30 mouse cellular contexts compared by ENCODE assay signal in genomic region chr4:120506955-120507354, GRCm38 (mm10). TPM values are rescaled to one million over a fixed set of nuclear protein-coding genes. Genes with fewer than 3 reads are reported as not detected.
DNase-seq lines count a peak whose midpoint lies in the region; ATAC-seq and TF ChIP-seq lines count a peak whose summit lies in the region.
"Had no signal": no experiment of that assay in that cellular context is flagged by ENCODE, and none has a peak within 500 bp of the region (broad histone marks: within the 10 kb centered on the region; RNA-seq: fewer than 3 reads in every experiment).

No protein-coding gene starts in this region.

- WGBS in intestine, postnatal 0 days: 85% methylated on average over 1 of the region's 1 CpGs
- WGBS in intestine, embryonic 15.5 days: 79% methylated on average over 1 of the region's 1 CpGs
- 89% methylated on average over 1 of the region's 1 CpGs for WGBS in lung, postnatal 0 days
- 87% methylated on average over 1 of the region's 1 CpGs for WGBS in stomach, postnatal 0 days

- H3K4me2 ChIP-seq in intestine, postnatal 0 days (replicated peaks; ENCODE audit: low read depth): no peak overlapping the region
- no peak overlapping the region for H3K4me2 ChIP-seq in intestine, embryonic 15.5 days (replicated peaks)
- H3K4me2 ChIP-seq in lung, postnatal 0 days (replicated peaks; ENCODE audit: low read depth, low read length): no peak overlapping the region
- no peak overlapping the region for H3K4me2 ChIP-seq in stomach, postnatal 0 days (replicated peaks; ENCODE audit: low read depth)
- H3K4me2 ChIP-seq: embryonic facial prominence, embryonic 12.5 days; embryonic facial prominence, embryonic 15.5 days; forebrain, embryonic 15.5 days; heart, embryonic 11.5 days; hindbrain, embryonic 12.5 days; hindbrain, embryonic 15.5 days had no signal

- no peaks in the 10 kb centered on the region for H3K79me2 ChIP-seq in MEL (ENCODE audit: control insufficient read depth, insufficient read depth, low read length, poor library complexity)

- peak; percentile 56 for TF ChIP-seq CTCF in intestine, postnatal 0 days (IDR thresholded peaks at IDR 0.05; ENCODE audit: low read depth)
- TF ChIP-seq CTCF in lung, postnatal 0 days (IDR thresholded peaks at IDR 0.05): peak; percentile 18; the same call in 1 of the 2 replicates
- TF ChIP-seq CTCF in MEL (IDR thresholded peaks at IDR 0.05 in 2 of 3, conservative IDR thresholded peaks at IDR 0.05 in 1 of 3; ENCODE audit: control insufficient read depth in 1 of 3, insufficient read depth in 1 of 3, low read depth in 2 of 3, low read length in 3 of 3, poor library complexity in 1 of 3, severe bottlenecking in 1 of 3): peak in 2 of 3 experiments; percentile 16 to 63; a peak in 3 of 6 replicates
- peak; percentile 54 for TF ChIP-seq CTCF in stomach, postnatal 0 days (IDR thresholded peaks at IDR 0.05; ENCODE audit: low read depth)

- peaks cover 23% of the 10 kb centered on the region for H3K36me3 ChIP-seq in intestine, postnatal 0 days (ENCODE audit: control insufficient read depth, insufficient read depth)
- H3K36me3 ChIP-seq in intestine, embryonic 15.5 days: peaks cover 12% of the 10 kb centered on the region; the same call in 1 of the 2 replicates
- peaks cover 23% of the 10 kb centered on the region; the same call in 1 of the 2 replicates for H3K36me3 ChIP-seq in lung, postnatal 0 days (ENCODE audit: insufficient read depth, low read length)
- H3K36me3 ChIP-seq in MEL (ENCODE audit: control insufficient read depth in 1 of 2, insufficient read depth in 2 of 2, low read length in 2 of 2): peaks cover 0 to 9% of the 10 kb centered on the region in 2 experiments; a peak in 2 of 4 replicates
- H3K36me3 ChIP-seq in stomach, postnatal 0 days (ENCODE audit: control insufficient read depth, insufficient read depth, low read length): no peaks in the 10 kb centered on the region

- TF ChIP-seq RAD21 in MEL (IDR thresholded peaks at IDR 0.05; ENCODE audit: low read depth, low read length): peak; percentile 36

- no peak overlapping the region for H3K27ac ChIP-seq in intestine, postnatal 0 days (ENCODE audit: low read depth, low read length)
- H3K27ac ChIP-seq in intestine, embryonic 15.5 days: no peak overlapping the region
- H3K27ac ChIP-seq in lung, postnatal 0 days (ENCODE audit: low read length): no peak overlapping the region
- no peak overlapping the region for H3K27ac ChIP-seq in MEL (ENCODE audit: control insufficient read depth, low read depth, low read length)
- H3K27ac ChIP-seq in stomach, postnatal 0 days (replicated peaks): no peak overlapping the region
- H3K27ac ChIP-seq: embryonic facial prominence, embryonic 12.5 days; embryonic facial prominence, embryonic 15.5 days; forebrain, embryonic 15.5 days; heart, adult 2 months; hindbrain, embryonic 12.5 days; hindbrain, embryonic 15.5 days had no signal

- no peak for ATAC-seq in intestine, postnatal 0 days
- no peak for ATAC-seq in intestine, embryonic 15.5 days
- no peak for ATAC-seq in lung, postnatal 0 days
- no peak for ATAC-seq in stomach, postnatal 0 days (ENCODE audit: low FRiP score, low TSS enrichment)
- ATAC-seq: CD4-positive, CD25-positive, alpha-beta regulatory T cell, adult 4 months; forebrain, embryonic 15.5 days; Patski had no signal

- no peak overlapping the region for H3K9ac ChIP-seq in intestine, postnatal 0 days (ENCODE audit: low read depth, low read length)
- H3K9ac ChIP-seq in intestine, embryonic 15.5 days: no peak overlapping the region
- no peak overlapping the region for H3K9ac ChIP-seq in lung, postnatal 0 days (replicated peaks; ENCODE audit: low read depth)
- no peak overlapping the region for H3K9ac ChIP-seq in MEL (ENCODE audit: control insufficient read depth, low read depth, low read length, poor library complexity, severe bottlenecking)
- H3K9ac ChIP-seq in stomach, postnatal 0 days (ENCODE audit: low read length): no peak overlapping the region
- H3K9ac ChIP-seq: embryonic facial prominence, embryonic 12.5 days; embryonic facial prominence, embryonic 15.5 days; forebrain, embryonic 15.5 days; hindbrain, embryonic 12.5 days; hindbrain, embryonic 15.5 days had no signal

- DNase-seq in lung, postnatal 0 days (ENCODE audit: low spot score): no peak
- DNase-seq in lung, postnatal 4 days: no peak
- DNase-seq in MEL (ENCODE audit: low read depth, low spot score): peak; percentile 43
- DNase-seq in stomach, postnatal 0 days (ENCODE audit: low spot score): no peak
- no peak for DNase-seq in kidney, postnatal 25 days
- DNase-seq: adrenal gland, postnatal 10 days; adrenal gland, postnatal 36 days; cerebellum, adult 11 months; cerebellum, adult 2 months; cerebellum, adult 9-11 months; cerebellum, postnatal 25 days; gastrocnemius, postnatal 10 days; gastrocnemius, postnatal 36 days; heart, adult 2 months had no signal

- TF ChIP-seq POLR2A in MEL (IDR thresholded peaks at IDR 0.05; ENCODE audit: control insufficient read depth in 1 of 2, insufficient read depth in 1 of 2, low read depth in 1 of 2, low read length in 2 of 2, poor library complexity in 1 of 2): no peak

- H3K4me3 ChIP-seq in intestine, postnatal 0 days (ENCODE audit: low read depth, low read length): no peak overlapping the region
- no peak overlapping the region for H3K4me3 ChIP-seq in intestine, embryonic 15.5 days (replicated peaks)
- no peak overlapping the region for H3K4me3 ChIP-seq in lung, postnatal 0 days (ENCODE audit: low read depth, low read length)
- no peak overlapping the region for H3K4me3 ChIP-seq in MEL (ENCODE audit: control insufficient read depth in 1 of 2, insufficient read depth in 1 of 2, low read depth in 2 of 2, low read length in 2 of 2)
- no peak overlapping the region for H3K4me3 ChIP-seq in stomach, postnatal 0 days (ENCODE audit: low read depth, low read length)
- H3K4me3 ChIP-seq: embryonic facial prominence, embryonic 12.5 days; embryonic facial prominence, embryonic 15.5 days; forebrain, embryonic 15.5 days; heart, adult 2 months; hindbrain, embryonic 12.5 days; hindbrain, embryonic 15.5 days had no signal

- no peaks in the 10 kb centered on the region for H3K4me1 ChIP-seq in intestine, postnatal 0 days (replicated peaks; ENCODE audit: control insufficient read depth, insufficient read depth, low read length)
- no peaks in the 10 kb centered on the region for H3K4me1 ChIP-seq in intestine, embryonic 15.5 days (replicated peaks)
- no peaks in the 10 kb centered on the region for H3K4me1 ChIP-seq in lung, postnatal 0 days (ENCODE audit: insufficient read depth, low read depth, low read length)
- H3K4me1 ChIP-seq in MEL (ENCODE audit: control insufficient read depth in 1 of 2, insufficient read depth in 2 of 2, low read length in 2 of 2): no peaks in the 10 kb centered on the region
- no peaks in the 10 kb centered on the region for H3K4me1 ChIP-seq in stomach, postnatal 0 days (replicated peaks; ENCODE audit: control insufficient read depth, insufficient read depth)
- H3K4me1 ChIP-seq: embryonic facial prominence, embryonic 12.5 days; embryonic facial prominence, embryonic 15.5 days; forebrain, embryonic 15.5 days; hindbrain, embryonic 12.5 days; hindbrain, embryonic 15.5 days had no signal

- 0 out of 2 replicates have a peak, but pooled peaks cover 2% of the 10 kb centered on the region for H3K9me3 ChIP-seq in intestine, postnatal 0 days (ENCODE audit: control insufficient read depth)
- no peaks in the 10 kb centered on the region for H3K9me3 ChIP-seq in intestine, embryonic 15.5 days
- no peaks in the 10 kb centered on the region; the same call in 1 of the 2 replicates for H3K9me3 ChIP-seq in lung, postnatal 0 days (ENCODE audit: low read length)
- H3K9me3 ChIP-seq in MEL (replicated peaks; ENCODE audit: insufficient read depth, low read length): no peaks in the 10 kb centered on the region
- H3K9me3 ChIP-seq in stomach, postnatal 0 days (ENCODE audit: control insufficient read depth, low read length): no peaks in the 10 kb centered on the region
- H3K9me3 ChIP-seq: embryonic facial prominence, embryonic 12.5 days; embryonic facial prominence, embryonic 15.5 days; forebrain, embryonic 15.5 days; hindbrain, embryonic 15.5 days had no signal

- no peak for TF ChIP-seq EP300 in lung, postnatal 0 days (IDR thresholded peaks at IDR 0.05)
- TF ChIP-seq EP300 in MEL (IDR thresholded peaks at IDR 0.05; ENCODE audit: low read depth in 1 of 2, low read length in 2 of 2): no peak
- no peak for TF ChIP-seq EP300 in stomach, postnatal 0 days (optimal IDR thresholded peaks at IDR 0.05)

- H3K27me3 ChIP-seq in intestine, postnatal 0 days (replicated peaks; ENCODE audit: control insufficient read depth, insufficient read depth, low read length): no peaks in the 10 kb centered on the region
- no peaks in the 10 kb centered on the region for H3K27me3 ChIP-seq in intestine, embryonic 15.5 days (replicated peaks)
- H3K27me3 ChIP-seq in lung, postnatal 0 days (replicated peaks; ENCODE audit: insufficient read depth, low read length): no peaks in the 10 kb centered on the region
- no peaks in the 10 kb centered on the region for H3K27me3 ChIP-seq in MEL (ENCODE audit: control insufficient read depth in 1 of 2, insufficient read depth in 2 of 2, low read length in 2 of 2)
- H3K27me3 ChIP-seq in stomach, postnatal 0 days (ENCODE audit: control insufficient read depth, insufficient read depth, low read length): no peaks in the 10 kb centered on the region
- H3K27me3 ChIP-seq: embryonic facial prominence, embryonic 12.5 days; embryonic facial prominence, embryonic 15.5 days; forebrain, embryonic 15.5 days; hindbrain, embryonic 12.5 days; hindbrain, embryonic 15.5 days; Patski had no signal

TF ChIP-seq in MEL, 35 proteins besides CTCF, POLR2A, EP300 and RAD21 (continues in another document):
- TF ChIP-seq GABPA (IDR thresholded peaks at IDR 0.05; ENCODE audit: low read depth, low read length): no peak
- TF ChIP-seq E2F4 (IDR thresholded peaks at IDR 0.05; ENCODE audit: borderline replicate concordance, low read depth, low read length): no peak
- no peak for TF ChIP-seq TBP (IDR thresholded peaks at IDR 0.05; ENCODE audit: low read depth, low read length)
- TF ChIP-seq MEF2A (IDR thresholded peaks at IDR 0.05; ENCODE audit: extremely low read depth, insufficient replicate concordance, low read depth, low read length, poor library complexity, severe bottlenecking): no peak
- no peak for TF ChIP-seq RCOR1 (IDR thresholded peaks at IDR 0.05; ENCODE audit: low read depth, low read length)
- no peak for TF ChIP-seq UBTF (IDR thresholded peaks at IDR 0.05; ENCODE audit: borderline replicate concordance, insufficient read depth, low read depth, low read length)

RNA-seq across cellular contexts. Expression of gene Slfnl1, which starts 25.1 kb away (rescaled TPM):
- not detected in 2 replicates for polyA plus RNA-seq in intestine, postnatal 0 days (2015; fragmentation: Nextera tagmentation; extraction: Ambion mirVana)
- not detected in 2 replicates for polyA plus RNA-seq in intestine, embryonic 15.5 days (2015; fragmentation: Nextera tagmentation; extraction: Ambion mirVana)
- 0.10 TPM in 1 of 2 replicates, not detected in the other for polyA plus RNA-seq in lung, postnatal 0 days (2015; fragmentation: Nextera tagmentation; extraction: Ambion mirVana)
- not detected in 2 replicates for total RNA-seq in MEL (2012; rRNA removed)
- polyA plus RNA-seq in MEL (2012; ENCODE audit: insufficient read depth in 1 of 2, insufficient read length in 2 of 2, low read depth in 1 of 2, low replicate concordance in 2 of 2, missing spikeins in 1 of 2): under 1 TPM in 1 of 2 experiments, not detected in 1; 0.06 TPM
- 0.07 TPM in 1 of 2 replicates, not detected in the other for polyA plus RNA-seq in stomach, postnatal 0 days (2015; fragmentation: Nextera tagmentation; extraction: Ambion mirVana)
- total RNA-seq: adrenal gland, adult 18-20 months; granulocyte monocyte progenitor cell, adult 5-6 weeks; heart, adult 2 months; heart, postnatal 25 days; hematopoietic stem cell, adult 5-6 weeks had no signal
- polyA plus RNA-seq: CD4-positive, CD25-positive, alpha-beta regulatory T cell, adult 4 months; embryonic facial prominence, embryonic 12.5 days; forebrain, embryonic 11.5 days; forebrain, embryonic 15.5 days; heart, embryonic 11.5 days; heart, embryonic 14.5 days; hindbrain, embryonic 12.5 days had no signal
